Mouse (Mus musculus) natural killer cell, adult 2 months (primary cell): ENCODE results near the gene Ppard.
A peak's percentile ranks its signal among the peaks of the same experiment; 100 is the strongest.

ENCODE experiments used
- DNase-seq, 2 experiments: peaks; one replicate each; pipeline ENCODE4 v3.0.0; 2022; ENCODE audit warnings: low spot score in 2 of 2

The Ppard gene

DNA sequence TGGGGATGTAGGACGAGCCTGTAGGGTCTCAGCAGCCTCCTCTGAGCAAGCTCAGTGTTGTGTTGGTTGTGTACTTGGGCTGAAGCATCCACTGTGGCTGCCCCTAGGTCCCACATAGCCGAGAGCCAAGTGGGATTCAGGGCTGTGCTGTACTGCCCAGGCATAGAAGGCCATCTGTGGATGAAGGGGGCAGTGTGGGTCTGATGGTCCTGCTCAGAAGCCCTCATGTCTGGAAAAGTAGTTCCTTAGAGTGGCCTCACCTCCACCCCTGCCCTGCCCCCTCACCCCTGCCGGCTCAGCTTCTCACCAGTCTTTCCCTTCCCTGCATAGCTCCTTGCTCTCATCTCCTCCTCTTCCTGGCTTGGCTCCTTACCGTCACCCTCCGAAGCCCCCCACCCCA lies 23.2 kb downstream of the Ppard start:
- no peak for DNase-seq

DNA sequence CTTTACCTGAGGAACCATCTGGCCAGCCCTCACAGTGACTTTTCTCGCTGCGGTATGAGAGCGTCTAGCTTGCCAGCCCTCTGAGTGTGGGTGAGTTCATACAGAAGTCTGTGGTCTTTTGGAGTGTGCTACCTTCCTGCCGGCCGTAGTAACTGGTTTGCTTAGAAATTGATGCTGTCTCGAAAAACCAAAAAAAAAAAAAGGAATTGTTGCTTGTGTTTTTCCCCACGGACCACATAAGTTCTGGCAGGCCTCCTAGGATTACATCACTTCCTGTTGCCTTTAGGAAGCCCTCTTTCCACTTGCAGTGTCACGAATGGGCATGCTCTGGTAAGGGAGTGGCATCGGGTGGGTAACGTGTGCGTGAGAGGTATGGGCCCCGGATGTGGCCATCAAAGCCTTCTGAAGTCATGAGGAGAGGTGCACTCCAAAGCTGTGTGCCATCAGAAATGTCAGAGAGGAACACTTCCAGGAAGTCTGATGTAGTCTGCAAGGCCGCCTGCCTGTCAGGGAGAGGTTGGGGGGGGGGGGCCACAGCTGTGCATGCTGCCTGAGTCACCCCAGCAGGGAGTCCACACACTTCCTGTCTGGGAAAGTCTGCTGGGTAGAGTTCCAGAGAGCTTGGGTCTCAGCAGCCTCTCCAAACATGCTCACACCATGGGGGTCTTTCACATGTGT lies 24.3 kb downstream of the Ppard start:
- peak; percentile 67 to 74 for DNase-seq

DNA sequence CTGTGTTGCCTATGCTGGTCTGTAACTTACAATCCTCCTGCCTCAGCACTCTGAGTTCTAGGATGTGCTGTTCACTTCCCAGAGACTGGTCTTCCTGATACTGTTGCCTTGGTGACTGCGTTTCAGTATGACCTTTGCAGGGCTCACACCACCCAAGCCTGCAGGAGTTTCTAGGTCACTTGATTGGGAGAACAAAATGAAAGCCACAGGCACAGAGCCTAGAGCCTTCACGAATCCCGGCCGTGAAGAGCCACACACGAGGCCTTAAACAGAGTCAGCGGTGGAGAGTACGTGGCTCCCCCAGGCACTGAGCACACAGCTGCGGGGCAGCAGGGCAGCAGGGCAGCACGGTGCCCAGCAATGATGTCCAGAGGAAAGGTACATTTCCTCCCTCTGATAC lies 25.8 kb downstream of the Ppard start:
- DNase-seq, result no peak

DNA sequence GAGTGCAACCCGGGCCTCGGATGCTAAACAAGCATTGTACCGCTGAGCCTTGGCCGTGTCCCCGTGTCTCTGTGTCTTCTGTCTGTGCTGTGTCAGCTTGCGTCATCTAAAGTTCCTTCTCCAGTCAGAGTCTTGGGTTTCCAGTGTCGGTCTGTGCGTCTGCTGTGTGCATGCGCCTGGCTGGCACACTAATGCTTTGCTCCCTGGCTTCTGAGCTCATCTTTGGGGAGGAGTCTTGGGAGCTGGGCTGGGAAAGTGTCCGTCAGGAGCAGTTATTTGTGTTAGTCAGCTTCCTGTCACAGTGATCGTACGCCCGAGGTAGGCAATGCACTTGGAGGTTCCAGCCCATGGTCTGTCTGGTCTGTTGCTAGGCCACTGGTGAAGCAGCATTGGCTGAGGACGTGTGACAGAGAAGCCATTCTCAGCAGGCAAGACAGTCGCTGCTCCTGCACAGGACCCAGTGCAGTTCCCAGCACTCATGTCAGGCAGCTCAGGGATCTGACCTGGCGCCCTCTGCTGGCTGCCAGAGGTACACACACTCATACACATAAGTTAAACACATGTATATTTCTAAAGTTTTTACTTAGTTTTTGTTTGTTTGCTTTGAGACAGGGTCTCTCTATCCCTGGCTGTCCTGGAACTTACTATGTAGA lies 27.5 kb downstream of the Ppard start:
- DNase-seq, result peak; percentile 19 to 41

DNA sequence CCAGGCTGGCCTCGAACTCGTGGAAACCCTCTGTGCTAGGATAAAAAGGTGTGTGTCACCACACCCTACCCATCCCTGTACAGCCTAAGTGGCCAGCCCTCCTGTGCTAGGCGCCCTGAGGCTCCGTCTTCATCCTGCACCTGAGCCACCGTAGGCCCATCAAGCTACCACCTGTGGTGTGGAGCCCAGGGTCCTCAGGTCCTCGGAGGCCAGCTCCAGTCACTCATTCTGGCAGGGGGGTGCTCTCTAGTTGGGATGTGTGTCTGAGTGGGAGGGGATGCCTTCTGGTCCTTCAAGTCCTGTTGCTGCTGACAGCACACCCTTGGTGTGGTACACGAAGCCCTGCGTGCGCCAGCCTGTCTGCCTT lies 28.0 kb downstream of the Ppard start:
- no peak for DNase-seq

DNA sequence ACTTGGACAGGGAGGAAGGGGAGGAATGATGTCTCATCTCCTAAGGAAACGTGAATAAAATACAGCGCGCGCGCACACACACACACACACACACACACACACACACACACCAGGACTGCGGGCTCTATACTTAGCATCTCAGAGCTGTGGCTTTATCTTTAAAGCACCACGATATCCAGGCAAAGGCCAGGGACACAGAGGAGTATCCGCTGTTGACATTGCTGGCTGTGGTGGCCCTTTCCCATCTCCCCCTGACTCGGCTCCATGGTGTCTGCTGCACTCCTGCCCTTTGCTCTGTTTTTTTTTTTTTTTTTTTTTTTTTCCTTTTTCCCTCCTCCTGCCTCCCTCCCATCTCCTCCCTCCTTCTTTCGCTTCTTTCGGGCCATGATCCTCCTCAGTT lies 29.3 kb downstream of the Ppard start:
- no peak for DNase-seq

DNA sequence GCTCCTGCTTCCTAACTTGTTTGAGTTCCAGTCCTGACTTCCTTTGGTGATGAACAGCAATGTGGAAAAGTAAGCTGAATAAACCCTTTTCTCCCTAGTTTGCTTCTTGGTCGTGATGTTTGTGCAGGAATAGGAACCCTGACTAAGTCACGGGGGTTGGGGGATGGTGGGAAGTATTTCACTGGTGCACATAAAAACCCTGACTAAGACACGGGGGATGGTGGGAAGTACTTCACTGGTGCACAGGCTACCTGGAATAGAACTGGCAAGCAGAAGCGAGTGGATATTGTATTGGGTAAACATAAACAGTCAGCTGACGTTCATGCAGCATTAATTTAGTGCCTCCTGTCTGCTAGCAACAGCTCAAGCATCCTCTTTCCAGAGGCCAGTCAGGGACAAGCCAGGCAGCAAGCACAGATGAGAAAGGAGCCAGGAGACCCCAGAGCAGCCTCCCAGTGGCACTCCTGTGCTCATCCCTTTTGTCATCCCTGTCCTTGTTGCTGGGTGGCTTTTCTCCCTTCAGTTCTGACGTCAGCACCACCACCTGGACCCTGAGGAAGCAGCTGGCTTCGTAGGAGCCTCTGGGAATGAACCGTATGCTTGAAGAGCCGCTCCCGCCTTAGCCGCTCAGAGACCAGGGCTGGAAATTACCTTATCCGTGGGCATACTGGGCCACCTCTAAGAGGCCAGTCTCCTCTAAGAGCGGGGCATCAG lies 30.8 kb downstream of the Ppard start:
- no peak for DNase-seq

DNA sequence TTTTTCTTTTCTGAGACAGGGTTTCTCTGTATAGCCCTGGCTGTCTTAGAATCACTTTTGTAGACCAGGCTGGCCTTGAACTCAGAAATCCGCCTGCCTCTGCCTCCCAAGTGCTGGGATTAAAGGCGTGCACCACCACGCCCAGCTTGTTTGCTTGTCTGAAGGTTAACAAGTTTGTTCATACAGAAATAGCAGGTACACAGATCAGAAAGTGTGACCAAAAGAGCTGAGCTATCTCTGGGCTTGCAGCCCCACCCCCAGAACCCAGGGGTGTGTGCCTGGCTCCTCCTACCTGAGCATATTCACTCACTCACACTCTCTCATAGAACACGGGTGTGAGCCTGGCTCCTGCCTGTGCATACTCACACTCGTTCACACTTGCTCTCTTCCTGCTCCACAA lies 34.8 kb downstream of the Ppard start:
- DNase-seq, result no peak

DNA sequence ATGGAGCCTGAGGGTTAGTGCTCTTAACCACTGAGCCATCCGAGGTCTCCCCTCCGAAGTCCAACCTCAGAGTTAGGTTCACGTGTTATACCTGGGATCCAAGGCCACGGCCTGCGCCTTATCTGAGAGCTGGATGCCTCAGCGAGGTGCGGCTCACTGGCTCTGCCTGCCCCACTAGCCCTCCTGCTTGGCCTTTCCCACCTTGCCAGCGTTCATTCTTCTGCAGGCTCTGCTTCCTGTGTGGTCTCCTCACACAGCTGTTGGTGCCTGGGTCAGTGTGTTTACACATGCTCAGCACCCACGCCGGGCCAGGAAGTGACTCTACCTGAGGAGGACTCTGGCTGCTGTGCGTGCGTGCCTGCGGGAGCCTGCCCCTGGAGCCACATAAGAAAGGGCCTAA lies 37.7 kb downstream of the Ppard start:
- no peak for DNase-seq

DNA sequence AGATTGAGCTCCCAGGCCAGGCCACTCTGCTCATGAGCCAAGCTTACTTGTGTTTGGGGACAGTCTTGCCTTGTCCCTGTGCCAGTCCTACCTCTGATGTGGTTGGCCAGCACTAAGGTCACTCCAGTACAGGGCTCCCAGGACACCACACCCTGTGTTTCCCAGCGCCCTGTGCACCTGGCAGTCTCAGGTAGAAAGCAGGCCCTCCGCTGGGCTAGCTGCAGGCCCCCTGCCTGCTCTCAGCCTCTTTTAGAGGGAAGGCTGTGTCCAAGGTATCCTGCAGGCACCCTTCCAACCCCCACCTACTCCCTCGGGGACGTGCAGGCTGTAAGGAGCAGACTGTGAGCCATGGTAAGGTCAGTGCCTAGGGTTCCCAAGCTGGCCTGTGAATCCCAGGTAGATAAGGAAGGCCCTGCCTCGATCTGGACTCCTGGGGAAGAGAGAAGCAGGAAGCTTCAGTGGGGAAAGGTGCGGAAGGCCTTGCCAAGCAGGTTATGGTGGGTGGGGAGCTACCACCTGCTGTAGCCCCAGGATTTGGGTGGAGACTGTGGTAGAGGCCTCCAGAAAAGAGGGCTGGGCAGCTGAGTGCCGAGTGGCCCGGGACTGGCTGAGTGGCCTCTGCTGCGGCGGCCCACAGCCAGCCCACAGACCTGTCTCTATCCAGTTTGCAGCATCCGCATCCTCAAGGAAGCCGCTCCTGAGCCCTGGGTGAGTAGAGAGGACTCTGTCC lies 39.2 kb downstream of the Ppard start:
- no peak for DNase-seq

DNA sequence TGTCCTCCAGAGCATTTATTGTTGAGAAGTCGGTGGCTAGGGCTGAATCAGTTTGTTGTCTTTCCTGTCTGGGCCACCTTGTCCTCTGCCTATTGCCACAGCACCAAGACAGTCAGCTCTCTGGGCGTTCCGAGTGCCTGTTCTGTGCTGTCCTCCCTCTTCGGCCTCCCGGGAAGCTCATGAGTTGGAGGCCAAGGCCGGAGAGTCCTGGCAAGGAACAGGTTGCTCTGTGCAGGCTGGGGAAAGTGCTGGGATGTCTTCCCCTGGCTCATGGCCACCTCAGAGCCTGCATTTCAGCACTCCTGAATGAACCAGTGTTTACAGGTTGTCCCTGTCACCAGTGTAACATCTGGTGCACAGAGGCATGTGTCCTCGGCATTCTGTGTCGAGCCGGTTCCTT lies 39.8 kb downstream of the Ppard start:
- no peak for DNase-seq

DNA sequence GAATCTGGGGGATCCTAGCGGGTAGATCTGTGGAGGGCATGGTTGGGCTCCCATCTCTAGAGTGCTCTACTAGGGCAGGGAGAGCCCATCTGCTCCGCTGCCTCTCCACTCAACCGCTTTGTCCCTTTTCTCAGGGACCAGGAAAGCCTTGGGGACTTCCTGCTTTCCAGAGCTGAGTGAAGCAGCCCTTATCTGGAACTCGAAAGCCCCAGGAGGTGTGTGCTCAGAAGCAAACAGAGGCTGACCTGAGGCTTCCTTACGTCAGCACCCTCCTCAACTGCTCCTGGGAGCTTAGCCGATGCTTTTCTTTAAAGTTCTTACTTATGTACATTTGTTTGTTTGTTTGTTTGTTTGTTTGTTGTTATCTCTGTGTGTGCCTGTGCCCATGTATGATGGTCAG lies 40.3 kb downstream of the Ppard start:
- no peak for DNase-seq

DNA sequence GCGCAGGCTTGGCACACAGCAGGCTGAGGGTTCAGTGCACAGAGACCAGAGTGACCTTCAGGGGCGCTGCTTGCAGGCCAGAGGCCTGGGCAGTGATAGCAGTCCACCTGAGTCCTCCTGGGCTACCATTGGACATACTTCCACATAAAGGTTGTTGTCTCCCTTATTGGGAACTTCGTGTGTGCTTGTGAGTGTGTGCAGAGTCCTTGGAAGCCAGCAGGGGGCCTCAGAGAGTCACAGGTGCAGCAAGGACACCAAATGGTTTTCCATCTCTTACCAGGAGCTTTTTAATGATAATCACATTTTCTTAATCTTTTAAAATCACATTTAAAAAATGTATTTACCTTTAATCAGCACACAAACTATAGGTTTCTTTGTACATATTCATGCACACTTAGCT lies 42.2 kb downstream of the Ppard start:
- no peak for DNase-seq

DNA sequence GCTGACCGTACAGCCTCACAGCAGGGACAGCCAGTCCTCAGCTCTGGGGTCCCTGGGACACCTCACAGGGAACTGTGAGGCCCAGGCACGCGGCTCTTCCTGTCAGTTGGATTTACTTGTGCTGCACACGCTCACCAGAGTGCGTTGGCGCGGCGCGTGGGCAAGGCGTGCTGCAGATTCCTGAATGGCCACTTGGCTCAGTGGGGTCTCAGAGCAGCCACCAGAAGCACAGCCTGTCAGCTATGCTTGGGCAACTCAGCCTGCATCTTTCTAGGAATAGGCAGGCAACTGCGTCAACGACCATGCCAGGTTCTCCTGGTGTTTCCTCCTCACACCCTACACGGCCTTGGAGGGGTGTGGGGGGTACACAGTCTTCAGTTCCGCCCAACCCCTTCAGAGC lies 44.7 kb downstream of the Ppard start:
- DNase-seq, result no peak

DNA sequence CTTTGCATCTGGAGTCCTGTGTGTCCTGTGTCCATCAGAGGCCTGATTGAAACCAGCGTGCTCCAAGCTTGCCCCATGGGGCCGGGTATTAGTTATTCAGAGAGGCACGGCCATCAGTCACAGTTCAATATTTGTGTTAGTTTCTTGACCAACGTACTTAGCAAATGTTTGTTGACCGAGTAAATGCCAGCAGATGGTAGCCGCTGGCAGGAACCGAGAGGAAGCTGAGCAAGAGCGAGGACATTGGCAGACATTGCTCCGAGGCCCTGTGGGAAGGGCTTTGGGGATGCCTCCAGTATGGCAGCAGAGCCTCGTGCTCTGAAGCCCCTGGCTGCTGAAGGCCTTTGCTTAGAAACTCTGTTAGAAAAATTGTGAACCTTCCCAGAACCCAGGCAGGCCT lies 45.2 kb downstream of the Ppard start:
- no peak for DNase-seq

DNA sequence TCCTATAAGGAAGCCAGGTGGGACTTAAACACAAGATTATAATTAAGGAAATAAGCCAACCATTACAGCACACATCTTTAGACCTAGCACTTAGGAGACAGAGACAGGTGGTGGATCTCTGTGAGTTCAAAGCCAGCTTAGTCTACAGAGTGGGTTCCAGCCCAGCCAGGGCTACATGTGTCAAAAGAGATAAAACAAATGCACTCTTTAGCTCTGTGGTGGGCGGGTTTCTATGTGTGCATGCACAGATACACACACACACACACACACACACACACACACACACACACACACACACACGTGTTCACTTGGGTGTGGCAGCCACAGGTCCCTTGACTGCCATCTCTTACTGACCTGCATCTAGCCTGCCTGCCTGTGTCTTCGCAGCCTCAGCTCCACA lies 45.7 kb downstream of the Ppard start:
- no peak for DNase-seq

DNA sequence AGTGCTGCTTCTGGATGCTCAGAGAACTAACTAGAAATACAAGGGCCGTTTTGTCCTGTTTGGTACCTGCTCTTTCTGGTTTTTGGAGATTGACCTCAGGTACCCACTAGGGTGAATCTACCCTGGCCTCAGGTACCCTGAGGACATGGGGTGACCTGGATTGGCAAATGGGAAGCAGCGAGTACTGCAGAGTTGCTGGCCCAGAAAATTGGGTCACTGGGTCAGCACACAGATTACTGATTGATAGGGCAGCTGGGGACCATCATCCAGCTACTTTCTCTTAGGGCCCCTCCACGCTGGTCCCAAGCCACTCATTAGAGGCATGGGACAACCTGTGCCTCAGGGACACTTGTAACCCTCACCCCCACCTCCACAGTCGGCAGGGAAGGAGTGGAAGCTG lies 46.7 kb downstream of the Ppard start:
- DNase-seq, result no peak

DNA sequence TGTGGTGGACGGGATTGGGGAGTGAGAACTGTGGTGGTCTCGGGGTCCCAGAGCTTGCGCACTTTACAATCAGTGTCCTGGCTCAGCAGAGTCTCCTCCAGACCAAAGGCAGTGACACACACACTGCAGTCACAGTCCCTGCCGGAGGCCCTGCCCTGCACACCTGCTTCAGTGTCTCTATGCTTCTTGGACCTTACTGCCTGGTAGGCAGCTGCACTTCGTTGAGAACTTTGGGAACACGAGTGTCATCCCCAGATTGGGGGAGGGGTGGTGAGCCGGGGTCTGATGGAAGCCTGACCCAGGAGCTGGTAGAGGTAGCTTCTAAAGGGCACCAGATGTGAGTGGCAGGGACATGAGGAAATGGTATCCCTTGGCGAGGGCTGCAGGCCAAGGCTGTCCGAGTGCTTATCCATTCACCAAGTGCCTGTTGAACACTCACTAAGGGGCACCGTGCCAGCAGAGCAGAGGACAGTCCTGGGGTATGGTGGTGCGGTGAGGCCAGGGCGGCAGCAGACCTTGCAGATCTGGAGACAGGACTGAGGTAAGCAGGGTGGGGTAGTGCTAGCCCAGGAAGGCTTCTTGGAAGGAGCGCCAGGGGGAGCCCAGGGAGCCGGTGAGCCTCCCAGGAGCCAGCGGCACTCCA lies 47.4 kb downstream of the Ppard start:
- no peak for DNase-seq

DNA sequence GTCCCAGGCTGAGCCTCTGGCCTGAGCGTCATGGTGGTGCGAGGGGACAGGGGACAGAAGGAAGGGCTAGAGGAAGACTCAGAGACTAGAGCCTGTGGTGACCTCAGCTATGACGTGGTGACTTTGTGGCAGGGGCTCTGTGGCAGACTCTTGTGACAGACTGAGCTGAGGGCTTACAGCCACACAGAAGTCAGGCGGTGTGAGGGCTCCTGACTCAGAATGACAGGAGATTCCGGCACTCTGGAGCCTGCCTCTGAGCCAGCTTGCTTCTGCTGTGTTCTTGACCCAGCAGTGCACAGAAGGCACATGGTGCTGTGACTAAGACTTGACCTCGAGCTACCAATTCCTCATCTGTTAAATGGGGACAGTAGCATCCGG lies 47.9 kb downstream of the Ppard start:
- no peak for DNase-seq

DNA sequence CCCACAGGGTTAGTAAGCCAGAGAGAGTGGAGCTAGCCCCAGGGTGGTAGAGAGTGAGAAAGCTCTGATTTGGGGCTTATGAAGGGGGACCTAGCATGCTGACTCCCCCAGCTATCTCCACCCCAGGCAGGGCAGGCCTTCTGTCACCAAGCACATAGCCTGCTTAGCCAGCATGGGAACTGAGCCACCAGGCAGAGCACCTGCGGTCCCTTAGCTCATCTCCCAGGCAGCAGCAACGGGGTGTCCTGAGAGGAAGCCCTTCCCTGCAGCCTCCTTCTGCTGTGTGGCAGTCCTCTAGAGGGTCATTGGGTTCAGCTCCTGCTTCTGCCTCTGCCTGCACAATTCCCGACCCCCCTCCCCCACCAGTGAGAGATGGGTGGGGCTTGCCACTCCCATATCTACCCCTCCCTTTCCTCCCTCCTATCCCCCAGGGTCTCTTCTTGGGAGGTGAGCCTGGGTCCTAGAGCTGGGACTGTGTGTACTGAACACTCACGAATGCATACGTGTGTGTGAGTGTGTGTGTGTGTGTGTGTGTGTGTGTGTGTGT lies 48.4 kb downstream of the Ppard start:
- no peak for DNase-seq

DNA sequence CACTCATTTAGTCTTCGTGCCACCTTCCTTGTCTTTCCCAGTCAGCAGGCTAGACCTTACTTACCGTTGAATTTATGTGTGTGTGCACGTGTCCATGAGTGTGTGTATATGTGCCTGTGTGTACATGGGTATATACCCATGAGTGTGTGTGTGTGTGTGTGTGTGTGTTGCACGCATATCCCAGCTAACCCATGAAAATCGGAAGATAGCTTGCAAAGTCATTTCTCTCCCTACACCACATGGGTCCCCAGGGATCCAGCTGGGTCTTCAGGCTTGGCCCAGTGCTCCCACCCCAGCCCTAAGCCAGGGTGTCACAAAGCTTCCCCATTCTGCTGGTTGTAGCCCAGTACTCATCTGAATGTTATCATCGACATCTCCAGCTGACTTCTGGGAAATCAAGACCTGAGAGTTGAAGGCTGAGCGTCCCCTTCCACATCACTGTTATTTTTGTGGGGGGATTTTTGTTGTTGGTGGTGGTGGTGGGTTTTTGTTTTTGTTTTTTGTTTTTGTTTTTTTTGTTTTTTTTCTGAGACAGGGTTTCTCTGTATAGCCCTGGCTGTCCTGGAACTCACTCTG lies 49.5 kb downstream of the Ppard start:
- DNase-seq, result no peak

DNA sequence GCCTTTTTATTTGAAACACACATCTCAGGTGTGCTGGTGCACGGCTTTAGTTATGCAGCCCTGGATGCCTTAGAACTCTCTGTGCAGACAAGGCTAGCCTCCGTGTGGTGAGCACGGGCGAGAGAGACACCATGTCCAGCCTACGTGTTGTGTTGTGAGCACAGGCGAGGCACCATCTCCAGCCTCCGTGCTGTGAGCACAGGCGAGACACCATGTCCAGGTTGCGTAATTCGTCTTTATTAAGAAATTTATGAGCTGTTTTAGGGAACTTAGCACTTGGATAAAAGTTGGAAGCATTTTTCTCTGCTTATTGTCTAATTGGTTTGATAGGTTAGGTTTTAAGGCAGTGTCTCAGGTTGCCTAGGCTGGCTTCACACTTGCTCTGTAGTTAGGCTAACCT lies 50.7 kb downstream of the Ppard start:
- no peak for DNase-seq
